Mouse (Mus musculus) brain, embryonic 14.5 days (tissue): ENCODE data around the gene Gm21962.

ENCODE experiments used
- CTCF ChIP-seq: fragments of 200-500 bp; IDR thresholded peaks from 2 replicates; pipeline ENCODE4 v1.5.1; 2012; ENCODE audit warnings: inconsistent platforms, mild to moderate bottlenecking, moderate library complexity, borderline replicate concordance; ENCODE audit not compliant: insufficient read depth, insufficient read length; ENCODE audit errors: extremely low read depth
- POLR2A ChIP-seq: fragments of 200-500 bp; IDR thresholded peaks from 2 replicates; pipeline ENCODE4 v1.6.1; 2012; ENCODE audit warnings: mild to moderate bottlenecking, inconsistent platforms, borderline replicate concordance; ENCODE audit not compliant: poor library complexity, insufficient read depth, insufficient read length, severe bottlenecking; ENCODE audit errors: extremely low read depth

DNA sequence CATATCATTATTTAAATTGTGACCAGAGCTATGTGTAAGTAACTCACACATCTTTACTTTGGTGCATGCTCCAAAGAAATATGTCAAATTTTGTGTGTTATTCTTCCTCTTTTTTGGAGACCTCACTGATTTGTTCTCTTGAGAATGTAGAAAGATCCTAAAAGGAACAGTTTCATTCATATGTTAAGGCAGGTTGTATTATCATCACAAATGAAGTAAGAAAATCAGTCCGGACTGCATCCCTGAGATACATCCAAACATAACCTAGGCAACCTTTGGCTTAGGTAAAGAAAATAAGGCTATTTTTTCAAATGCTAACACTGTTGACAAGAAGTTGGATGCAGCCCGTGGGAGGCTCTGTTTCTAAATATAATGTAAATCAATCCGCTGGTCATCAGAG is 28.8 kb upstream of the Gm21962 start:
- TF ChIP-seq POLR2A (no peak), CTCF (no peak)
